Mouse (Mus musculus) liver, embryonic 16.5 days (tissue): ENCODE results near the gene Hoxc11. TPM values are rescaled to one million over a fixed set of nuclear protein-coding genes. Genes with fewer than 3 reads are reported as not detected.

ENCODE experiments used
- ATAC-seq: fragments of 200-750 bp; cut with Nextera tagmentation; 2 replicates; pipeline ENCODE4 v1.8.0; 2017; ENCODE audit warnings: low read depth, mild to moderate bottlenecking, moderate number of reproducible peaks, moderate library complexity
- H3K27ac ChIP-seq: fragments of 300-500 bp; sonication (generic); 2 replicates; pipeline ENCODE4 v1.5.1; 2014; ENCODE audit warnings: mild to moderate bottlenecking, low read length
- H3K27me3 ChIP-seq: fragments of 300-500 bp; sonication (generic); 2 replicates; pipeline ENCODE4 v1.6.1; 2014; ENCODE audit warnings: low read depth, low read length, mixed read lengths; ENCODE audit not compliant: control insufficient read depth, insufficient read depth
- H3K36me3 ChIP-seq: fragments of 300-500 bp; sonication (generic); 2 replicates; pipeline ENCODE4 v1.6.1; 2014; ENCODE audit warnings: mild to moderate bottlenecking; ENCODE audit not compliant: control insufficient read depth, insufficient read depth
- H3K4me1 ChIP-seq: fragments of 300-500 bp; sonication (generic); 2 replicates; pipeline ENCODE4 v1.6.1; 2014; ENCODE audit warnings: low read depth, low read length, mixed read lengths; ENCODE audit not compliant: control insufficient read depth
- H3K4me2 ChIP-seq: fragments of 300-500 bp; sonication (generic); 2 replicates; pipeline ENCODE4 v1.6.1; 2014; ENCODE audit warnings: low read depth, low read length, mixed read lengths
- H3K4me3 ChIP-seq: fragments of 300-500 bp; sonication (generic); 2 replicates; pipeline ENCODE4 v1.5.1; 2014; ENCODE audit warnings: low read depth, mild to moderate bottlenecking, low read length
- H3K9ac ChIP-seq: fragments of 300-500 bp; sonication (generic); 2 replicates; pipeline ENCODE4 v1.6.1; 2014; ENCODE audit warnings: low read depth, low read length
- H3K9me3 ChIP-seq: fragments of 300-500 bp; sonication (generic); replicated peaks from 2 replicates; pipeline ENCODE4 v1.6.1; 2016; ENCODE audit warnings: low read length; ENCODE audit not compliant: control insufficient read depth
- WGBS: fragments of 180-500 bp; shearing (Covaris S2); extraction: QIAGEN DNeasy Blood & Tissue Kit; methylation state at CpG from one replicate; pipeline ENCODE4 v1.1.7; 2014; ENCODE audit not compliant: insufficient replicate concordance; 5-methylcytosine and 5-hydroxymethylcytosine counted together
- polyA plus RNA-seq: library from polyadenylated mRNA; unstranded; fragments of >200 nt; fragmentation: Nextera tagmentation; extraction: Ambion mirVana; gene quantifications from 2 replicates; pipeline ENCODE4 v1.2.1, GENCODE M21; 2015

Hoxc11 gene
- polyA plus RNA-seq, 1 experiment from 2014 or later: not detected

- WGBS: 4% methylated on average over 13 of the region's 13 CpGs
- Histone ChIP-seq H3K9me3 (no peaks in the 10 kb centered on the region), H3K36me3 (no peaks in the 10 kb centered on the region), H3K4me2 (no peak overlapping the region), H3K27me3 (peaks cover 95% of the 10 kb centered on the region), H3K4me3 (no peak overlapping the region), H3K4me1 (no peaks in the 10 kb centered on the region), H3K27ac (no peak overlapping the region), H3K9ac (no peak overlapping the region)
- no peak for ATAC-seq
Observed at GRCm38 (mm10) chr15:102962492-102962891, 8.3 kb downstream of the Hoxc11 start.

- Histone ChIP-seq H3K9ac (no peak overlapping the region), H3K9me3 (no peaks in the 10 kb centered on the region), H3K27me3 (peaks cover 93% of the 10 kb centered on the region), H3K27ac (no peak overlapping the region), H3K4me2 (no peak overlapping the region), H3K4me1 (no peaks in the 10 kb centered on the region), H3K36me3 (no peaks in the 10 kb centered on the region), H3K4me3 (no peak overlapping the region)
- WGBS: 6% methylated on average over 8 of the region's 8 CpGs
- no peak for ATAC-seq
Observed at GRCm38 (mm10) chr15:102963259-102963658, 9.0 kb downstream of the Hoxc11 start.

- Histone ChIP-seq H3K9me3 (no peaks in the 10 kb centered on the region), H3K4me1 (no peaks in the 10 kb centered on the region), H3K4me2 (no peak overlapping the region), H3K9ac (no peak overlapping the region), H3K27ac (no peak overlapping the region), H3K36me3 (no peaks in the 10 kb centered on the region), H3K27me3 (peaks cover 94% of the 10 kb centered on the region), H3K4me3 (no peak overlapping the region)
- 2% methylated on average over 28 of the region's 28 CpGs for WGBS
- no peak for ATAC-seq
Observed at GRCm38 (mm10) chr15:102963671-102964640, 9.7 kb downstream of the Hoxc11 start.

- H3K27me3 ChIP-seq: peaks cover 95% of the 10 kb centered on the region
- H3K9me3 ChIP-seq: no peaks in the 10 kb centered on the region
- H3K36me3 ChIP-seq: no peaks in the 10 kb centered on the region
Observed at GRCm38 (mm10) chr15:102965003-102965891, 11.0 kb downstream of the Hoxc11 start.

GRCm38 (mm10) chr15:102965892-102966775 is 11.9 kb downstream of the Hoxc11 start:
- no peak overlapping the region for H3K4me3 ChIP-seq
- no peaks in the 10 kb centered on the region for H3K4me1 ChIP-seq
- no peak overlapping the region for H3K27ac ChIP-seq
- no peaks in the 10 kb centered on the region for H3K36me3 ChIP-seq
- 3% methylated on average over 30 of the region's 30 CpGs for WGBS
- H3K9me3 ChIP-seq: no peaks in the 10 kb centered on the region
- no peak overlapping the region for H3K9ac ChIP-seq
- H3K4me2 ChIP-seq: no peak overlapping the region
- ATAC-seq: no peak
- peaks cover 95% of the 10 kb centered on the region for H3K27me3 ChIP-seq

More at GRCm38 (mm10) chr15:102965003-102965891, 11.0 kb downstream of the Hoxc11 start:
- no peak overlapping the region for H3K4me2 ChIP-seq
- 4% methylated on average over 26 of the region's 26 CpGs for WGBS
- ATAC-seq: no peak
- no peak overlapping the region for H3K27ac ChIP-seq
- no peak overlapping the region for H3K9ac ChIP-seq
- H3K4me3 ChIP-seq: no peak overlapping the region
- H3K4me1 ChIP-seq: no peaks in the 10 kb centered on the region

GRCm38 (mm10) chr15:102966776-102967311 is 12.6 kb downstream of the Hoxc11 start, which contains the start of gene Hoxc10:
Gene Hoxc10 (plus strand): TSS chr15:102966796.
- Histone ChIP-seq H3K27me3 (peaks cover 95% of the 10 kb centered on the region), H3K4me3 (no peak within 1 kb of the TSS), H3K4me2 (no peak within 1 kb of the TSS), H3K27ac (no peak within 1 kb of the TSS), H3K36me3 (no peaks in the 10 kb centered on the region), H3K9me3 (no peaks in the 10 kb centered on the region), H3K9ac (no peak within 1 kb of the TSS), H3K4me1 (no peaks in the 10 kb centered on the region)
- 4% methylated on average over 27 of the region's 27 CpGs for whole genome bisulfite sequencing
- ATAC-seq: no peak

- no peak for ATAC-seq
- H3K27me3 ChIP-seq: peaks cover 96% of the 10 kb centered on the region
- no peaks in the 10 kb centered on the region for H3K9me3 ChIP-seq
- no peak within 1 kb of the TSS for H3K9ac ChIP-seq
- no peaks in the 10 kb centered on the region for H3K4me1 ChIP-seq
- H3K4me3 ChIP-seq: no peak within 1 kb of the TSS
- H3K36me3 ChIP-seq: no peaks in the 10 kb centered on the region
- WGBS: 2% methylated on average over 12 of the region's 12 CpGs
- no peak within 1 kb of the TSS for H3K27ac ChIP-seq
- H3K4me2 ChIP-seq: no peak within 1 kb of the TSS
Observed at GRCm38 (mm10) chr15:102967312-102967510, 13.0 kb downstream of the Hoxc11 start, which contains the start of gene Hoxc5. Gene Hoxc5 (plus strand): TSS chr15:102967443.
